Mouse (Mus musculus): ENCODE results near the gene Gemin2.

Gemin2 gene

GRCm38 (mm10) chr12:59060322-59060721 lies 47.1 kb downstream of the Gemin2 start:
- peak; percentile 23 for DNase-seq

GRCm38 (mm10) chr12:59060993-59061595 lies 47.9 kb downstream of the Gemin2 start, which contains the start of gene Trappc6b:
Gene Trappc6b (minus strand): TSS chr12:59061472.
- DNase-seq = peak; percentile 82

DNA sequence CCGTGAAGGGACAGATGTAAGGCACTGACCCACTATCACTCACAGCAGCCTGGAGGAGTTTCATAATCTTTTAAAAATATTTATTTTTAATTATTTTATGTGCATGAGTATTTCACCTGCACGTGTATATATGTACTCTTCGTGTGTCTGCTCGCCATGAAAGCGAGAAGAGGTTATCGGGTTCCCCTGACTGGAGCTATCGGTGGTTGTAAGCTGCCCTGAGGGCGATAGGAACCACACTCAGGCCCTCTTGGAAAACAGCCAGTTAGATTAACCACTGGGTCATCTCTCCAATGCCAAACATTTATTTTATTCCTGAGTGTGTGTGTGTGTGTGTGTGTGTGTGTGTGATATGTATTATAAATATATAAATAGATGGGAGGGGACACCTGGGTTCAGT lies 51.6 kb downstream of the Gemin2 start:
- peak; percentile 20 for DNase-seq

GRCm38 (mm10) chr12:59065776-59066175 lies 52.6 kb downstream of the Gemin2 start:
- DNase-seq = no peak

DNA sequence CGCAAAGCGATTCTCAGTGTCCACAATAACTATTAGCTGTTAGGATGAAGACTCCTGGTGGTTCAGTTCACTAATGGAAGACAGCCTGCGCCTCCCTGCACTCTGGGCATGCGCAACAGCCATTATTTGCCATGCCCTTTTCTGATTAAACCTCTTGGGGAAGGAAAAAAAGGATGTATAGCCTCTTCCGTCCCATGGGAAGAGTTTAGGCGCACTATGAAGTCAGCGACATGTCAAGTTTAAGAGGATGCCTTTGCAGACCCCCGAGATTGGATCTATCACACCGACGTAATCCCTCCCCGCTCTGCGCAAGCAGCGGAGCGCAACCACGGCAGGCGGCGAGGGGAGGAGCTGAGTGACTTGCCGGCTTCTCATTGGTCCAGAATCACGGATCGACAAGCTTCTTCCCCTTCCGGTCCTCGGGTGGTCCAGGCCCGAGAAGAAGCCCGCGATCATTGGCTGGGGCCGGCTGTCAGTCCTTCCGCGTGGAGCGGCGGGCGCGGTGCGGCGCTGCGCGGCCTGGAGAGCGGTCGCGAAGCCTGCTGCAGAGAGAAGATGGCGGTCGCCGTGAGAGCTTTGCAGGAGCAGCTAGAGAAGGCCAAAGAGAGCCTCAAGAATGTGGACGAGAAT lies 53.4 kb downstream of the Gemin2 start, which contains the start of gene Pnn:
Gene Pnn, plus strand, starts transcription at position 437 of the 630 bp plus-strand sequence.
- DNase-seq = peak; percentile 98

DNA sequence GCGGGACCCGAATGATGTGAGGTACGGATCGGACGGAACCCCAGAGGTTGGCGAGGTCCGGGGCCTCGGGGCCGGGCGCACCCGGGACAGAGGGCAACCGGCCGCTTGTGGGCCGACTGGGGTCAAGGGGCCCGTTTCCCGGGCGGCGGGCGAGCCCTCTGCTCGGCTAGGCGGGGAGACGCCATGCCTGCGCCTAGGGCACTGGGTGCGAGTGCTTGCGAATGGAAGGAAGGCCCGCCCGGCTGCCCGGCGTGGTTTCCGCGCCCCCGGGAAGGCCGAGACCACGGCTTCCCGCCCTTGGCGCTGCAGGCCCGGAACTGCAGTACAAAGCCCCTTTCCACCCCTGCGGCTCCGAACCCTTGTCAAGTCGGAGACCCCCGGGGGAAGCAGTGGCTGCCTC lies 53.9 kb downstream of the Gemin2 start:
- DNase-seq = no peak

DNA sequence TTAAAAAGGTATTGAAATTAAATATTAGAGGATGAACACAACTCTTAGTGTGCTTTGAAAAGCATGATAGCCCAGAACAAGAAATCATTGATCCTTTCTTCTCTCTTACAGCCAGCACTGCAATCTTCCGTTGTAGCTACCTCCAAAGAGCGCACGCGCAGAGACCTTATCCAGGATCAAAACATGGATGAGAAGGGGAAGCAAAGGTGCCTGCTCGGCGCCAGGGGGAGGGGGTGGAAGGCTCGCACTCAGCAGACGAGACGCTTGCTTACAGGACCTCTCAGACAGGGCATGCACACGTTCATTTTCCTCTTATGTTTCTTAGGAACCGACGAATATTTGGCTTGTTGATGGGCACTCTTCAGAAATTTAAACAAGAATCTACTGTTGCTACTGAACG lies 55.6 kb downstream of the Gemin2 start:
- no peak for DNase-seq

DNA sequence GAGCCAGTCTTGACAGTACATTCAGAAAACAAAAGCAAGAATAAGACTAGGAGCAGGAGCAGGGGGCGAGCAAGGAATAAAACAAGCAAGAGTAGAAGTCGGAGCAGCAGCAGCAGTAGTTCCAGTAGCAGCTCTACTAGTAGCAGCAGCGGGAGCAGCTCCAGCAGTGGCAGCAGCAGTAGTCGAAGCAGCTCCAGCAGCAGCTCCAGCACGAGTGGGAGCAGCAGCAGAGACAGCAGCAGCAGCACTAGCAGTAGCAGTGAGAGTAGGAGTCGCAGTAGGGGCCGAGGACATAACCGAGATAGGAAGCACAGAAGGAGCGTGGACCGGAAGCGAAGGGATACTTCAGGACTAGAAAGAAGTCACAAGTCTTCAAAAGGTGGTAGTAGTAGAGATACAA lies 59.1 kb downstream of the Gemin2 start:
- no peak for DNase-seq

DNA sequence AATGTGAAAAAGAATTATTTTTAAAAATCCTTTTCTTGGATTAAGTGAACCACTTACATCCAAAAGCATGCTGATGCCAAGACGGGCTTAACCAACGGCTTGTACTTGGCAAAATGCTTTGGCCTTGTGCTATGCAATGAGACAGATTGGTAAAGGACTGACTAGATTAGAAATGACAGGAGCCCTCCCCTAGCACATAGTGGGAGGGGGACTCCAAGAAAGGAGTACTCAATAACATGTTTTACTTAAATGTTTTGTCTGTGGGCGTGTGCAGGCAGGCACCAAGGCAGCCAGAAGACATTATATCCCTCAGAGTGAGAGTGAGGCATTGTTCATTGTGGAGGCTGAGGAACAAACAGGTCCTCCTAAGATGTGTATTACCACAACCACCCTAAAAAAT lies 60.9 kb downstream of the Gemin2 start:
- no peak for DNase-seq

- DNase-seq = no peak
Observed at GRCm38 (mm10) chr12:59076996-59077395, 63.8 kb downstream of the Gemin2 start.

DNA sequence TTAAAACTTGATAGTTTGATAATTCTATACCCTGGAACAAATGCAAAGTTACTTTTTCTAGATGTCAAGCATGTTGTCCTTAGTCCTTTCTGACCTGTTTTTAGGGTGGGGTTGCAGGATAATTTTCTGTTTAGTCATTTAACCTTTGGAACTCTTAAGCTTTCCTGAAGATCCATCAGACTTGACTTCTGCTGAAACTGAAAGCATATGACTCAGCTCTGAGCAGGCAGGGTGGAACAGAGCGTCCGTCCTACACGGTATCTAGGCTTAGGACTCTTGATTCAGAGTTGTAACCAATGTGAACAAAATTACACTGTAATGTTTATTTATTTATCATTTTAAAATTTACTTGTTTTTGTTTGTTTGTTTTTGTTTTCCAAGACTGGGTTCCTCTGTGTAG lies 64.7 kb downstream of the Gemin2 start:
- no peak for DNase-seq

Data from cerebellum, adult 9-11 months (tissue).